ENCODE assay signal across 9 mouse cellular contexts in the genomic region with DNA sequence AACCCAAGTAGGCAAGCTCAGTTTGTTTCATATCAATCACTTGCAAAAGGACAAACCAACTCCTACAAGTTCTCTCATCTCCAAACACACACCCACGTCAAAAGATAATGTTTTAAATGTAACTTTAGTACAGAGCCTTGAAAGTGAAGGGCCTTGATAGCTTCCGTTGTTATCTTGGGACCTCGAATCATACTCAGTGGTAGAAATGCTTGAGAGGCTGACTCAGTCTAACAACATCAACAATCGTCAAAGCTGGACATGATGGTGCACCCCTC. TPM values are rescaled to one million over a fixed set of nuclear protein-coding genes. Genes with fewer than 3 reads are reported as not detected.
DNase-seq lines count a peak whose midpoint lies in the region; ATAC-seq and TF ChIP-seq lines count a peak whose summit lies in the region.
"Had no signal": no experiment of that assay in that cellular context is flagged by ENCODE, and none has a peak within 500 bp of the region (broad histone marks: within the 10 kb centered on the region; RNA-seq: fewer than 3 reads in every experiment).

No protein-coding gene starts in this region.

- TF ChIP-seq RAD21 in MEL (IDR thresholded peaks at IDR 0.05; ENCODE audit: low read depth, low read length) = no peak

- no peak for TF ChIP-seq POLR2A in MEL (IDR thresholded peaks at IDR 0.05; ENCODE audit: control insufficient read depth in 1 of 2, insufficient read depth in 1 of 2, low read depth in 1 of 2, low read length in 2 of 2, poor library complexity in 1 of 2)

- TF ChIP-seq EP300 in MEL (IDR thresholded peaks at IDR 0.05; ENCODE audit: low read depth in 1 of 2, low read length in 2 of 2) = peak; percentile 53 to 72; a peak in 3 of 4 replicates

- no peak for TF ChIP-seq CTCF in MEL (IDR thresholded peaks at IDR 0.05 in 2 of 3, conservative IDR thresholded peaks at IDR 0.05 in 1 of 3; ENCODE audit: control insufficient read depth in 1 of 3, insufficient read depth in 1 of 3, low read depth in 2 of 3, low read length in 3 of 3, poor library complexity in 1 of 3, severe bottlenecking in 1 of 3)

- peak overlapping the region; percentile 98 for H3K9ac ChIP-seq in heart, embryonic 13.5 days
- no peak overlapping the region; the same call in 1 of the 2 replicates for H3K9ac ChIP-seq in MEL (ENCODE audit: control insufficient read depth, low read depth, low read length, poor library complexity, severe bottlenecking)
- no peak overlapping the region for H3K9ac ChIP-seq in hindbrain, embryonic 12.5 days

- DNase-seq in heart, adult 8-10 months (ENCODE audit: low spot score) = no peak
- DNase-seq in MEL (ENCODE audit: low read depth, low spot score) = no peak
- DNase-seq in midbrain, embryonic 10.5 days (ENCODE audit: low spot score) = no peak
- DNase-seq in urinary bladder, postnatal 14 days (ENCODE audit: low spot score) = no peak
- no peak for DNase-seq in right cerebral cortex, postnatal 14 days
- DNase-seq in adrenal gland, adult 8-10 months = no peak
- DNase-seq: cerebellum, adult 11-12 months had no signal

- H3K79me2 ChIP-seq in MEL (ENCODE audit: control insufficient read depth, insufficient read depth, low read length, poor library complexity) = peaks cover 35% of the 10 kb centered on the region

- ATAC-seq in heart, embryonic 13.5 days (ENCODE audit: extremely low read depth, insufficient number of reproducible peaks, low FRiP score, low TSS enrichment) = no peak
- no peak for ATAC-seq in hindbrain, embryonic 12.5 days (ENCODE audit: low FRiP score)

- no peaks in the 10 kb centered on the region for H3K27me3 ChIP-seq in heart, embryonic 13.5 days (replicated peaks)
- no peaks in the 10 kb centered on the region for H3K27me3 ChIP-seq in MEL (ENCODE audit: control insufficient read depth in 1 of 2, insufficient read depth in 2 of 2, low read length in 2 of 2)
- no peaks in the 10 kb centered on the region for H3K27me3 ChIP-seq in hindbrain, embryonic 12.5 days
- no peaks in the 10 kb centered on the region for H3K27me3 ChIP-seq in midbrain, embryonic 10.5 days (ENCODE audit: low read depth, poor library complexity, severe bottlenecking)

- peak overlapping the region; percentile 85 for H3K4me3 ChIP-seq in heart, embryonic 13.5 days
- H3K4me3 ChIP-seq in MEL (ENCODE audit: control insufficient read depth in 1 of 2, insufficient read depth in 1 of 2, low read depth in 2 of 2, low read length in 2 of 2) = peak overlapping the region; percentile 82; a peak in 3 of 4 replicates
- H3K4me3 ChIP-seq in hindbrain, embryonic 12.5 days = peak overlapping the region; percentile 85
- H3K4me3 ChIP-seq in midbrain, embryonic 10.5 days = peak overlapping the region; percentile 94

- WGBS in heart, embryonic 13.5 days = 46% methylated on average over 4 of the region's 4 CpGs
- WGBS in hindbrain, embryonic 12.5 days = 89% methylated on average over 4 of the region's 4 CpGs
- WGBS in midbrain, embryonic 10.5 days = 87% methylated on average over 4 of the region's 4 CpGs

- peaks cover 54% of the 10 kb centered on the region for H3K36me3 ChIP-seq in heart, embryonic 13.5 days
- H3K36me3 ChIP-seq in MEL (ENCODE audit: control insufficient read depth in 1 of 2, insufficient read depth in 2 of 2, low read length in 2 of 2) = peaks cover 0 to 28% of the 10 kb centered on the region in 2 experiments; a peak in 2 of 4 replicates
- peaks cover 40% of the 10 kb centered on the region for H3K36me3 ChIP-seq in hindbrain, embryonic 12.5 days
- peaks cover 47% of the 10 kb centered on the region for H3K36me3 ChIP-seq in midbrain, embryonic 10.5 days

- H3K9me3 ChIP-seq in heart, embryonic 13.5 days = no peaks in the 10 kb centered on the region
- H3K9me3 ChIP-seq in MEL (replicated peaks; ENCODE audit: insufficient read depth, low read length) = no peaks in the 10 kb centered on the region
- H3K9me3 ChIP-seq in hindbrain, embryonic 12.5 days (replicated peaks) = no peaks in the 10 kb centered on the region
- no peaks in the 10 kb centered on the region for H3K9me3 ChIP-seq in midbrain, embryonic 10.5 days (replicated peaks)

- peak overlapping the region; percentile 86 for H3K4me2 ChIP-seq in heart, embryonic 13.5 days
- peak overlapping the region; percentile 92 for H3K4me2 ChIP-seq in hindbrain, embryonic 12.5 days (replicated peaks)

- peaks cover 41% of the 10 kb centered on the region for H3K4me1 ChIP-seq in heart, embryonic 13.5 days
- peaks cover 19 to 34% of the 10 kb centered on the region in 2 experiments for H3K4me1 ChIP-seq in MEL (ENCODE audit: control insufficient read depth in 1 of 2, insufficient read depth in 2 of 2, low read length in 2 of 2)
- H3K4me1 ChIP-seq in hindbrain, embryonic 12.5 days = peaks cover 43% of the 10 kb centered on the region
- H3K4me1 ChIP-seq in midbrain, embryonic 10.5 days = peaks cover 41% of the 10 kb centered on the region

- H3K27ac ChIP-seq in heart, embryonic 13.5 days (replicated peaks) = peak overlapping the region; percentile 100
- H3K27ac ChIP-seq in MEL (ENCODE audit: control insufficient read depth, low read depth, low read length) = peak overlapping the region; percentile 61
- H3K27ac ChIP-seq in hindbrain, embryonic 12.5 days = no peak overlapping the region
- H3K27ac ChIP-seq in midbrain, embryonic 10.5 days (replicated peaks) = no peak overlapping the region

TF ChIP-seq in MEL, 35 proteins besides CTCF, POLR2A, EP300 and RAD21:
- peak; percentile 62 for TF ChIP-seq SIN3A (IDR thresholded peaks at IDR 0.05; ENCODE audit: low read length)
- peak; percentile 75 for TF ChIP-seq GATA1 (IDR thresholded peaks at IDR 0.05; ENCODE audit: low read depth, low read length)
- TF ChIP-seq NRF1 (IDR thresholded peaks at IDR 0.05; ENCODE audit: insufficient read depth, low read depth, low read length, poor library complexity, severe bottlenecking) = no peak
- TF ChIP-seq CHD1 (IDR thresholded peaks at IDR 0.05; ENCODE audit: low read depth, low read length) = no peak
- peak; percentile 63 for TF ChIP-seq RCOR1 (IDR thresholded peaks at IDR 0.05; ENCODE audit: low read depth, low read length)
- no peak for TF ChIP-seq TBP (IDR thresholded peaks at IDR 0.05; ENCODE audit: low read depth, low read length)

RNA-seq across cellular contexts. Expression of gene Tln1, which starts 1.0 kb away (rescaled TPM):
- polyA plus RNA-seq in heart, embryonic 13.5 days (2015; fragmentation: Nextera tagmentation; extraction: Ambion mirVana) = 76.9 and 78.1 TPM in 2 replicates
- 100 to 1,000 TPM in 2 of 4 experiments, 10 to 100 TPM in 2; 96.1 to 117 (median 101) TPM for total RNA-seq in heart, adult 8-10 months (2022)
- 106 and 112 TPM in 2 replicates for total RNA-seq in MEL (2012; rRNA removed)
- 100 to 1,000 TPM in 1 of 2 experiments, 10 to 100 TPM in 1; 22.9 to 146 TPM for polyA plus RNA-seq in MEL (2012; ENCODE audit: insufficient read depth in 1 of 2, insufficient read length in 2 of 2, low read depth in 1 of 2, low replicate concordance in 2 of 2, missing spikeins in 1 of 2)
- 70.5 and 71.7 TPM in 2 replicates for polyA plus RNA-seq in hindbrain, embryonic 12.5 days (2016; fragmentation: Nextera tagmentation; extraction: Ambion mirVana)
- polyA plus RNA-seq in midbrain, embryonic 10.5 days (2016; fragmentation: Nextera tagmentation; extraction: Ambion mirVana) = 43.3 and 47.2 TPM in 2 replicates
- 100 to 1,000 TPM; 249 to 319 (median 289) TPM for total RNA-seq in adrenal gland, adult 8-10 months (2022)

RNA-seq across cellular contexts. Expression of gene Creb3, which starts 1.4 kb away (rescaled TPM):
- polyA plus RNA-seq in heart, embryonic 13.5 days (2015; fragmentation: Nextera tagmentation; extraction: Ambion mirVana) = 57.8 and 59.1 TPM in 2 replicates
- 10 to 100 TPM; 39.7 to 48.8 (median 43.2) TPM for total RNA-seq in heart, adult 8-10 months (2022)
- total RNA-seq in MEL (2012; rRNA removed) = 14.9 and 17.1 TPM in 2 replicates
- polyA plus RNA-seq in MEL (2012; ENCODE audit: insufficient read depth in 1 of 2, insufficient read length in 2 of 2, low read depth in 1 of 2, low replicate concordance in 2 of 2, missing spikeins in 1 of 2) = 10 to 100 TPM in 1 of 2 experiments, not detected in 1; 21.3 TPM
- polyA plus RNA-seq in hindbrain, embryonic 12.5 days (2016; fragmentation: Nextera tagmentation; extraction: Ambion mirVana) = 60.2 and 65.7 TPM in 2 replicates
- polyA plus RNA-seq in midbrain, embryonic 10.5 days (2016; fragmentation: Nextera tagmentation; extraction: Ambion mirVana) = 43.1 and 49.1 TPM in 2 replicates
- 100 to 1,000 TPM; 141 to 201 (median 150) TPM for total RNA-seq in adrenal gland, adult 8-10 months (2022)

RNA-seq across cellular contexts. Expression of gene Rgp1, which starts 15.0 kb away (rescaled TPM):
- polyA plus RNA-seq in heart, embryonic 13.5 days (2015; fragmentation: Nextera tagmentation; extraction: Ambion mirVana) = 20.6 and 21.4 TPM in 2 replicates
- total RNA-seq in heart, adult 8-10 months (2022) = 10 to 100 TPM; 31.3 to 39.6 (median 34.6) TPM
- total RNA-seq in MEL (2012; rRNA removed) = 14.3 and 17.1 TPM in 2 replicates
- polyA plus RNA-seq in MEL (2012; ENCODE audit: insufficient read depth in 1 of 2, insufficient read length in 2 of 2, low read depth in 1 of 2, low replicate concordance in 2 of 2, missing spikeins in 1 of 2) = 10 to 100 TPM in 1 of 2 experiments, not detected in 1; 47.6 TPM
- polyA plus RNA-seq in hindbrain, embryonic 12.5 days (2016; fragmentation: Nextera tagmentation; extraction: Ambion mirVana) = 40.6 and 43.3 TPM in 2 replicates
- polyA plus RNA-seq in midbrain, embryonic 10.5 days (2016; fragmentation: Nextera tagmentation; extraction: Ambion mirVana) = 20.7 and 21.0 TPM in 2 replicates
- 10 to 100 TPM; 41.0 to 66.1 (median 56.9) TPM for total RNA-seq in adrenal gland, adult 8-10 months (2022)

RNA-seq across cellular contexts. Expression of gene Gba2, which starts 15.1 kb away (rescaled TPM):
- polyA plus RNA-seq in heart, embryonic 13.5 days (2015; fragmentation: Nextera tagmentation; extraction: Ambion mirVana) = 20.3 and 22.4 TPM in 2 replicates
- 10 to 100 TPM; 11.7 to 14.0 (median 13.0) TPM for total RNA-seq in heart, adult 8-10 months (2022)
- total RNA-seq in MEL (2012; rRNA removed) = 5.7 and 6.2 TPM in 2 replicates
- polyA plus RNA-seq in MEL (2012; ENCODE audit: insufficient read depth in 1 of 2, insufficient read length in 2 of 2, low read depth in 1 of 2, low replicate concordance in 2 of 2, missing spikeins in 1 of 2) = 10 to 100 TPM in 1 of 2 experiments, not detected in 1; 24.9 TPM
- 46.5 and 48.7 TPM in 2 replicates for polyA plus RNA-seq in hindbrain, embryonic 12.5 days (2016; fragmentation: Nextera tagmentation; extraction: Ambion mirVana)
- 26.7 and 31.6 TPM in 2 replicates for polyA plus RNA-seq in midbrain, embryonic 10.5 days (2016; fragmentation: Nextera tagmentation; extraction: Ambion mirVana)
- total RNA-seq in adrenal gland, adult 8-10 months (2022) = 10 to 100 TPM; 11.1 to 19.1 (median 15.7) TPM

RNA-seq across cellular contexts. Expression of gene Msmp, which starts 20.8 kb away (rescaled TPM):
- polyA plus RNA-seq in heart, embryonic 13.5 days (2015; fragmentation: Nextera tagmentation; extraction: Ambion mirVana) = 0.62 and 2.1 TPM in 2 replicates
- total RNA-seq in heart, adult 8-10 months (2022) = under 1 TPM in 1 of 4 experiments, not detected in 3; 0.52 TPM
- 0.73 and 1.0 TPM in 2 replicates for total RNA-seq in MEL (2012; rRNA removed)
- polyA plus RNA-seq in MEL (2012; ENCODE audit: insufficient read depth in 1 of 2, insufficient read length in 2 of 2, low read depth in 1 of 2, low replicate concordance in 2 of 2, missing spikeins in 1 of 2) = 1 to 10 TPM in 1 of 2 experiments, not detected in 1; 2.5 TPM
- 2.4 and 4.0 TPM in 2 replicates for polyA plus RNA-seq in hindbrain, embryonic 12.5 days (2016; fragmentation: Nextera tagmentation; extraction: Ambion mirVana)
- 0.32 and 0.74 TPM in 2 replicates for polyA plus RNA-seq in midbrain, embryonic 10.5 days (2016; fragmentation: Nextera tagmentation; extraction: Ambion mirVana)
- 1 to 10 TPM; 2.0 to 2.7 (median 2.4) TPM for total RNA-seq in adrenal gland, adult 8-10 months (2022)

Comparison
In these comparisons a context has a peak if more than half of its experiments do, and no peak if none do; other contexts are left out.
1. H3K27ac ChIP-seq: peak in heart, embryonic 13.5 days (single experiment) and MEL (single experiment); none in hindbrain, embryonic 12.5 days (single experiment) and midbrain, embryonic 10.5 days (single experiment).
2. Peak in every context shown above with its lines, with median percentiles within 50 percentile points of each other: H3K4me3 ChIP-seq.